Mouse (Mus musculus): ENCODE measurements at regions not wholly inside any gene's neighbourhood (a gene's known extent, or its start where the extent isn't known, plus 50 kb on each side); places are given as distances from the start of the nearest gene placed in this dataset.

DNA sequence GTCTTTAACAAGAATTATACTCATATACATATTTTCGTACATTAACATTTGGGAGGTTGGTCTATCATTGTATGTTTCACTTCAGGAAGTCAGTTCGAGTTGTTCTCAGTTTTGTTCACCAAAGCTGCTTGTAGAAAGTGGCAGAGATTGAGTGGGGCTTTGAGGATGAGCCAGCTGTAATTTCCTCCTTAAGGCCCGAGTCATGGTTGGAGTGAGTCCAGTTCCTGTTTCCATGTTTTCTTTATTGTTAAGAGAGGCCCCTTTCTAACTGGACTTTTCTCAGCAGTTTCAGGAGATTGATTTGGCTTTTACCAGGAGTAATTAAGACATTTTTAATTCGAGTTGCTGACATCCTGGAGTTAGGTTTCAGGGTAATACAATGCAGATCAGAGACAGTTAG is 107.7 kb downstream of the Ccdc71l start:
- in situ Hi-C loops (cut with MboI; ENCODE audit: low pct_unique_long_range_greater_than_20kb in 1 of 2, low sequenced_read_pairs in 2 of 2, unreplicated experiment in 1 of 2): no loop called here

DNA sequence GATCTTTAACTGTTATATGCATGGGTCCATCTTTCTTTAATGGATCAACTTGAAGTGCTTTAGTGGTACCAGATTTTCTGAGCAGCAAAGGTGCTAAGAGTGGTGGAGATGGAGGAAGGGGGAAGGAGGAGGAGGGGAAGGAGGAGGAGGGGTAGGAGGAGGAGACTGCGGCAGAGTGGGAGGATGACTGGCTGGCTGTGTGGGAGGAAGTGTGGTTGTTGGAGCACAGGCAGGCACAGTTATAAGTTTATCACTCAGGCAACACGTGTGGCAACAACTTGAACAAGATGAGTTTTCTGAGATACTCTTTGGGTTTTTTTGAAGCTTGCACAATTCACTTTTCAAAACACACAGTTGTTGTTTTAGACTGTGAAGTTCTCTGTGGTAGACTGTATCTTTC is 108.2 kb downstream of the Ccdc71l start:
- in situ Hi-C loops (cut with MboI; ENCODE audit: low pct_unique_long_range_greater_than_20kb in 1 of 2, low sequenced_read_pairs in 2 of 2, unreplicated experiment in 1 of 2): no loop called here

DNA sequence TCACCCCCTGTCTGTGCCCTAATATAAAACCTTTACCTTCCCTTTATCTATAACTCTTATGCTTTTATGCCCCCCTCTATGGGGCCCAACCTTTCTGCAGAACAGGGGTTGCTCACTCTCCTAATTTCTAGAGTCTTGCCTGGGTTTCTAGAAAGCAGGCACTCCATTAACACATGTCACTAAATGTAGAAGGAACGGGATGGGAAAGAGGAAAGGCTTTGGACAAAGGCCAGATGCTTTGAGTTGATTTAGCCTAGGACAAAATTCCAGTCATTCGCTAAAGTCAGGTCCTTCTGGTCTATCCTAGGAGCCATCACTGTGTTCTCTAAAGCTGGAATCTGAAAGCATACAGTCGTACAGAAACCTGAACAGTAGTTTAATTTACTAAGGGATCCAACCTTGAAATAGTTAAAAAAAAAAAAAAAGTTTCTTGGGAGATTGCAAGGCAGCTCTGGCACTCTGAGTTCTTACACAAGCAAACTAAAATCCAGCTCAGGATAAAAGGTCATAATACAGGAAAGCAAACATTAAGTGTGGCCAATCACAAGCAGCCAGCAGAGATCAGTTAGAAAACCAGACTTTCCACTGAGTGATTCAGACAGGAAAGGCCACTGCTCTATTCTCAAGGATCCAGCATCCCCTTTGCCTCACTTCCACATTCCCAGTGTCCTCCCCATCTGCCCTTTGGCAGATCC is 109.5 kb downstream of the Ccdc71l start:
- in situ Hi-C loops (cut with MboI; ENCODE audit: low pct_unique_long_range_greater_than_20kb in 1 of 2, low sequenced_read_pairs in 2 of 2, unreplicated experiment in 1 of 2): no loop called here

DNA sequence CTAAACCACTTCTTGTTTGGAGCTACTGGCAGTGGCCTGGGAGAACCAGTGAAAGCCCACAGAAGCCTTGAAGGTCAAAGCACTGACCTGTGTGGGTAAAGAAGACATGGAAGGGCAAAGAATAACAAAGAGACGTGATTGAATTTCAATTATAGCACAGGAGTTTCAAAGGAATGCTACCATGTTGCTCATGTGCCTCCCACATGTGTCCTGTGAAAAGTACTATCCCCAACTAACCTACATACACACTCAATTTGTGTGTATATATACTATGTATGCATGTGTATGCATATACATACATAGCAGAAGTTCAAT is 110.0 kb downstream of the Ccdc71l start:
- in situ Hi-C loops (cut with MboI; ENCODE audit: low pct_unique_long_range_greater_than_20kb in 1 of 2, low sequenced_read_pairs in 2 of 2, unreplicated experiment in 1 of 2): no loop called here

GRCm38 (mm10) chr12:32489415-32490139 is 111.1 kb downstream of the Ccdc71l start:
- in situ Hi-C loops (cut with MboI; ENCODE audit: low pct_unique_long_range_greater_than_20kb in 1 of 2, low sequenced_read_pairs in 2 of 2, unreplicated experiment in 1 of 2): no loop called here

- in situ Hi-C loops (cut with MboI; ENCODE audit: low pct_unique_long_range_greater_than_20kb in 1 of 2, low sequenced_read_pairs in 2 of 2, unreplicated experiment in 1 of 2): no loop called here
Observed at GRCm38 (mm10) chr12:32504196-32504595, 125.7 kb downstream of the Ccdc71l start.

- in situ Hi-C loops (cut with MboI; ENCODE audit: low pct_unique_long_range_greater_than_20kb in 1 of 2, low sequenced_read_pairs in 2 of 2, unreplicated experiment in 1 of 2): no loop called here
Observed at GRCm38 (mm10) chr12:32508671-32509070, 130.2 kb downstream of the Ccdc71l start.

GRCm38 (mm10) chr12:32525586-32525985 is 147.1 kb downstream of the Ccdc71l start:
- in situ Hi-C loops (cut with MboI; ENCODE audit: low pct_unique_long_range_greater_than_20kb in 1 of 2, low sequenced_read_pairs in 2 of 2, unreplicated experiment in 1 of 2): no loop called here

DNA sequence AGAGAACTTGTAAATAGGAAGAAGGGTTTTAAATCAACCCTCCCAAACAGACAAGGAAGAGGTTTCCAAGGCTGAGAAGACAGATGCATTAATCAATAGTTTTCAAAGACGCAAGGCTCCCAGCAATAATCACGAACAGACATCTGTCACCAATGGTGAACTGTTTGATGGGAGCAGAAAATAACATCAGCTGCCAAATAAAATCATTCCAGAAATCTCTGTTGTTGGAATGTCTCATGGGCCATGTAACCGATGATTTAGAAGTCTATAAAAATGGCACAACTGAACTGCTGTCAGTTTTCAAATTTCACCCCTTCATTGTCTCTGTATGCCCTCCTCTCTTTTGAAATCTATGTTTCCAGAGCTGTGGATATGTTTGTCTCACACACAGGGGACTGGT is 152.7 kb downstream of the Ccdc71l start:
- in situ Hi-C loops (cut with MboI; ENCODE audit: low pct_unique_long_range_greater_than_20kb in 1 of 2, low sequenced_read_pairs in 2 of 2, unreplicated experiment in 1 of 2): no loop called here

GRCm38 (mm10) chr12:32533641-32534040 is 155.1 kb downstream of the Ccdc71l start:
- in situ Hi-C loops (cut with MboI; ENCODE audit: low pct_unique_long_range_greater_than_20kb in 1 of 2, low sequenced_read_pairs in 2 of 2, unreplicated experiment in 1 of 2): no loop called here

GRCm38 (mm10) chr12:32545466-32545865 is 167.0 kb downstream of the Ccdc71l start:
- in situ Hi-C loops (cut with MboI; ENCODE audit: low pct_unique_long_range_greater_than_20kb in 1 of 2, low sequenced_read_pairs in 2 of 2, unreplicated experiment in 1 of 2): no loop called here

DNA sequence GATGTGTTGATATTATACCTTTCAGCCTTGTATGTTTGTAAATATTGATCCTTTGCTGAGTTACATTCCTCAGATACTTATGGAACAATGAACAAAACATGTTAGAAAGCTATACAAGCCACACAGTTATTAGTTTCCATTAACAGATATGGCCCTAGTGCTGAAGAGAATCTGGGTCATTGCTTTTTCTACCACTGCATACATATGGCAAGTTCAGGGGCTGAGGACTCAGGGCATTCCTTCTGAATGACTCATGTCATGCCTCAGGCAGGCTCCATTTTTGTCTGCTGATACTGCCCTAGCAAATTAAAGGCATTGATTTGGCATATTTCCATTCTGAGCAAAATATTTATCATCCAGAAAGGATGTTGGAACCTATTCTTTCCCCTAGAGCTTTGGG is 167.9 kb downstream of the Ccdc71l start:
- in situ Hi-C loops (cut with MboI; ENCODE audit: low pct_unique_long_range_greater_than_20kb in 1 of 2, low sequenced_read_pairs in 2 of 2, unreplicated experiment in 1 of 2): no loop called here

DNA sequence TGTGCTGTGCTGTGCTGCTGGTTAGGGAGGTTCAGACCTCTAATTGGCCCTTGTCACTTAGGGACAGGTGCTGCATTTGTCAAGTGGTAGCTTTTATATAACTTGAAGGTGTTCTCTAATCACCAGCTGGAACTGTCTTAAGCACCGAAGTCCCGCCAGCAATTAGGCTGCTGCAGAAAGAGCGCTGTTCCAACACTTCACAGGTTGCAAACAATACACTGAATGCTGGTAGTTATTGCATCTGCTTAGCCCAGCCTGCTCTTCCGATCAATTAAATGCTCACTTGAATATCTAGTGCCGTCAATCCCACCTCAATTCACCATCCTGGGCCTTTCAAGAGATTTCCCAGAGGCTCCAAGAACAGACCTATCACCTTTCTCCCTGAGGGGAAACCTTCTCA is 175.3 kb downstream of the Ccdc71l start:
- in situ Hi-C loops (cut with MboI; ENCODE audit: low pct_unique_long_range_greater_than_20kb in 1 of 2, low sequenced_read_pairs in 2 of 2, unreplicated experiment in 1 of 2): no loop called here

- in situ Hi-C loops (cut with MboI; ENCODE audit: low pct_unique_long_range_greater_than_20kb in 1 of 2, low sequenced_read_pairs in 2 of 2, unreplicated experiment in 1 of 2): no loop called here
Observed at GRCm38 (mm10) chr12:32567777-32568176, 189.3 kb downstream of the Ccdc71l start.

- in situ Hi-C loops (cut with MboI; ENCODE audit: low pct_unique_long_range_greater_than_20kb in 1 of 2, low sequenced_read_pairs in 2 of 2, unreplicated experiment in 1 of 2): no loop called here
Observed at GRCm38 (mm10) chr12:32581304-32581703, 202.8 kb downstream of the Ccdc71l start.

- in situ Hi-C loops (cut with MboI; ENCODE audit: low pct_unique_long_range_greater_than_20kb in 1 of 2, low sequenced_read_pairs in 2 of 2, unreplicated experiment in 1 of 2): no loop called here
Observed at GRCm38 (mm10) chr12:32602131-32602815, 217.1 kb upstream of the Nampt start.

DNA sequence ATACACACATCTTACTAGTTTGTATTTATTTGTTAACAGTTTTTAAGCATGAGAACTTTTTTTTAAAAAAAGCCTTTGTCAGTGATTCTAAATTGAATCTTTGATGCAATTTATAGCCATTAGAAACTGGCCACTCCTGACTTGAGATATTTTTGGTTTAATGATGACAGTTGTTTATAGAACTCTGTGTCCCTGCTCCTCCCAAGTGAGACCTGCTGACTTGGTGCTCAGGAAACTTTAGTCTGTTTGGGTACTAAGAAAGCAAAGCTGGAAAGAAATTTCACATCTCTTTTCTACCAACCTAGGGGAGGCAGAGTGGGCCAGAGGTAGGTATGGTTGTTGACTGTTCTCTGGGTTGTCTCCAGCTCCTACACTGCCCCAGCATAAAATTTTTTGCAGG is 214.0 kb upstream of the Nampt start:
- in situ Hi-C loops (cut with MboI; ENCODE audit: low pct_unique_long_range_greater_than_20kb in 1 of 2, low sequenced_read_pairs in 2 of 2, unreplicated experiment in 1 of 2): no loop called here

DNA sequence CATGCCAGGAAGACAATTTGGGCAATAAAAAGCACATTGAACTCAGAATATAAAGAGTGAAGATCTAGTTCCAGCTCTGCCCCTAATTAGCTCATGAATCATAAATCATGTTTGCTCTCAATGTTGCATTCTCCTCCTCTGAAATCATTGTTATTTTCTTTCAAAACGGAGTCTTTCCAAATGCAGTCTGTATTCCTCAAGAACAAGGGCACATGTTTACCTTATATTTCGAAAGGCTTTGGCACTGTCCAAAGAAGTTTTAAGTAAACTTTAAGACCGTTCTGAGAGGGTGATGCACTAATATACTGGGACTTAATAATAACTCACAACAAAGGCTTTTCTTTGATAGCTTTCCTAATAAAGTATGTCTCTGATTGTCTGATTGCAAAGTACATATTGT is 204.3 kb upstream of the Nampt start:
- in situ Hi-C loops (cut with MboI; ENCODE audit: low pct_unique_long_range_greater_than_20kb in 1 of 2, low sequenced_read_pairs in 2 of 2, unreplicated experiment in 1 of 2): no loop called here

DNA sequence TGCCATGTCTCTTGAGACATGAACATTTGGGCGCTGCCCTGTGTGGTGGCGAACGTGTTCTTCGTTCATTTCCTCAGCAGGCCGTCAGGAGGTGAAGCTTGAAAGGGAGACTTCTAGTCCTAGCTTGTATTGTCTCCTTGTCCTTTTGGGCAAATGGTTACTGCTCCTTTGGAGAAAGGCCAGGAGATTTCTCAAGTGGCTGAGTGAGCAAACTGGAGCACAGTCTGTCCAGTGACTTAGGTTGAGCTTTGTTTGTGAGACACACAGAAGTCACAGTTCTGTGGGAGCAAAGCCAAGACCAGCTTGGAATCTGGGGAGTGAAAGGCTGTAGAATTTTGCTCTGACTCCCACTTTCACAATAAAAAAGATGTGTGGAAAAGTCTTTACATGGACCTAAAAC is 203.3 kb upstream of the Nampt start:
- in situ Hi-C loops (cut with MboI; ENCODE audit: low pct_unique_long_range_greater_than_20kb in 1 of 2, low sequenced_read_pairs in 2 of 2, unreplicated experiment in 1 of 2): no loop called here

DNA sequence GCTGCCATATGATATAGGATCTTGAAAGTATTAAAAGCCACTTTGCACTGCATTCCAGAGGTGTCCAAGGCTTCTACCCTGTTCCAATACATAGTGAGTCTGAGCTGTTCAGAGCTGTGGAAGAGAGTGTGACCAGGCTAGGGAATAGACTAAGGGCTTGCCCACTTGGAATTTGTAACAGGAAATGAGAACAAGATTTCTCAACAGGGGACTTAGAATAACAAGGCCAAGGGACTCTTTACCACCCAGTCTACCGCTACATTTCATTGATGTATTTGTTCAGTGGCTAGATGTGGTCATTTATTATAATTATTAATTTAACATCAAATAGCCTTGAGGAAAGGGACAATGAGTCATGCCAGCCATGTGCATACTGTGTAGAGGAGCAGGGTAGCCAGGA is 202.3 kb upstream of the Nampt start:
- in situ Hi-C loops (cut with MboI; ENCODE audit: low pct_unique_long_range_greater_than_20kb in 1 of 2, low sequenced_read_pairs in 2 of 2, unreplicated experiment in 1 of 2): no loop called here
